Mouse (Mus musculus) erythroblast, adult 5-6 weeks (primary cell): Measurements from ENCODE around the gene Hsd17b7. TPM values are rescaled to one million over a fixed set of nuclear protein-coding genes. Genes with fewer than 3 reads are reported as not detected.
"Not testable (repeated sequence)": the region's sequence is repeated elsewhere in the genome, so short reads cannot be mapped to it uniquely, and the experiment has no call there.

Experiments
- ATAC-seq: replicated peaks from 2 replicates; pipeline ENCODE4 v1.8.0; 2016; ENCODE audit warnings: moderate number of reproducible peaks, mild to moderate bottlenecking, moderate TSS enrichment, inconsistent platforms; ENCODE audit not compliant: poor library complexity, low FRiP score, severe bottlenecking
- total RNA-seq, 2 experiments: library from RNA; stranded (forward) in 1 of 2; stranded (reverse) in 1 of 2; fragments of 150-400 nt in 1 of 2; fragments of 200-764, 138-1000 nt in 1 of 2; gene quantifications; 2 replicates each; pipeline versions ENCODE4 v1.2.3 to v1.2.4; 2015 to 2017; ENCODE audit warnings: low replicate concordance in 2 of 2

Gene Hsd17b7
- total RNA-seq (2015; ENCODE audit: low replicate concordance) (0.77 and 1.7 TPM in 2 replicates), total RNA-seq (2017; ENCODE audit: low replicate concordance) (0.60 and 0.98 TPM in 2 replicates)

- ATAC-seq, result peak; percentile 99
Observed at GRCm38 (mm10) chr1:169968792-169969515, at the start of gene Hsd17b7. Gene Hsd17b7 (minus strand): TSS chr1:169969241.

GRCm38 (mm10) chr1:170014784-170015183 is 45.7 kb upstream of the Hsd17b7 start:
- ATAC-seq, result no peak

GRCm38 (mm10) chr1:170010716-170011505 is 41.9 kb upstream of the Hsd17b7 start:
- no peak for ATAC-seq

- no peak for ATAC-seq
Observed at GRCm38 (mm10) chr1:170009296-170009695, 40.3 kb upstream of the Hsd17b7 start.

- no peak for ATAC-seq
Observed at GRCm38 (mm10) chr1:170008432-170009220, 39.6 kb upstream of the Hsd17b7 start.

- ATAC-seq, result no peak
Observed at GRCm38 (mm10) chr1:170006516-170006915, 37.5 kb upstream of the Hsd17b7 start.

GRCm38 (mm10) chr1:170005297-170005696 is 36.3 kb upstream of the Hsd17b7 start:
- ATAC-seq, result no peak

GRCm38 (mm10) chr1:169993901-169994300 is 24.9 kb upstream of the Hsd17b7 start:
- not testable (repeated sequence) for ATAC-seq

- ATAC-seq, result no peak
Observed at GRCm38 (mm10) chr1:169986166-169986565, 17.1 kb upstream of the Hsd17b7 start.

GRCm38 (mm10) chr1:169977621-169978020 is 8.6 kb upstream of the Hsd17b7 start:
- no peak for ATAC-seq

GRCm38 (mm10) chr1:169971998-169972397 is 3.0 kb upstream of the Hsd17b7 start:
- ATAC-seq, result no peak

GRCm38 (mm10) chr1:169970936-169971335 is 1.9 kb upstream of the Hsd17b7 start:
- no peak for ATAC-seq

GRCm38 (mm10) chr1:169969516-169969886 is 460 bp upstream of the Hsd17b7 start:
- ATAC-seq, result peak; percentile 36

- no peak for ATAC-seq
Observed at GRCm38 (mm10) chr1:169953106-169953505, 15.9 kb downstream of the Hsd17b7 start.

GRCm38 (mm10) chr1:169952636-169953035 is 16.4 kb downstream of the Hsd17b7 start:
- ATAC-seq, result no peak

- no peak for ATAC-seq
Observed at GRCm38 (mm10) chr1:169951561-169951960, 17.5 kb downstream of the Hsd17b7 start.

- ATAC-seq, result no peak
Observed at GRCm38 (mm10) chr1:169950651-169951050, 18.4 kb downstream of the Hsd17b7 start.

- no peak for ATAC-seq
Observed at GRCm38 (mm10) chr1:169949981-169950380, 19.1 kb downstream of the Hsd17b7 start.

GRCm38 (mm10) chr1:169948866-169949265 is 20.2 kb downstream of the Hsd17b7 start:
- ATAC-seq, result no peak

GRCm38 (mm10) chr1:169948280-169948679 is 20.8 kb downstream of the Hsd17b7 start:
- ATAC-seq, result no peak
